Mouse (Mus musculus) limb, embryonic 12.5 days (tissue): ENCODE results near the gene Hmga1. TPM values are rescaled to one million over a fixed set of nuclear protein-coding genes. Genes with fewer than 3 reads are reported as not detected.
A peak's percentile ranks its signal among the peaks of the same experiment; 100 is the strongest.

Experiments used
- ATAC-seq: fragments of 200-750 bp; cut with Nextera tagmentation; 2 replicates; pipeline ENCODE4 v1.8.0; 2017; ENCODE audit warnings: low read depth, moderate TSS enrichment; ENCODE audit not compliant: insufficient number of reproducible peaks, insufficient read depth, low FRiP score, low TSS enrichment
- H3K27ac ChIP-seq: fragments of 300-500 bp; sonication (generic); 2 replicates; pipeline ENCODE4 v1.5.1; 2016; ENCODE audit warnings: mild to moderate bottlenecking, moderate library complexity
- H3K27me3 ChIP-seq: fragments of 300-500 bp; sonication (generic); 2 replicates; pipeline ENCODE4 v1.6.1; 2016; ENCODE audit warnings: mild to moderate bottlenecking, moderate library complexity
- H3K36me3 ChIP-seq: fragments of 300-500 bp; sonication (generic); 2 replicates; pipeline ENCODE4 v1.6.1; 2016; ENCODE audit warnings: mild to moderate bottlenecking, moderate library complexity
- H3K4me1 ChIP-seq: fragments of 300-500 bp; sonication (generic); replicated peaks from 2 replicates; pipeline ENCODE4 v1.6.1; 2016
- H3K4me2 ChIP-seq: fragments of 300-500 bp; sonication (generic); 2 replicates; pipeline ENCODE4 v1.6.1; 2016; ENCODE audit warnings: mild to moderate bottlenecking, moderate library complexity
- H3K4me3 ChIP-seq: fragments of 300-500 bp; sonication (generic); replicated peaks from 2 replicates; pipeline ENCODE4 v1.5.1; 2016; ENCODE audit warnings: mild to moderate bottlenecking
- H3K9ac ChIP-seq: fragments of 300-500 bp; sonication (generic); replicated peaks from 2 replicates; pipeline ENCODE4 v1.6.1; 2016; ENCODE audit warnings: mild to moderate bottlenecking, moderate library complexity
- H3K9me3 ChIP-seq: fragments of 300-500 bp; sonication (generic); 2 replicates; pipeline ENCODE4 v1.6.1; 2016; ENCODE audit warnings: mild to moderate bottlenecking, moderate library complexity
- WGBS: fragments of 180-500 bp; shearing (Covaris S2); methylation state at CpG from one replicate; pipeline ENCODE4 v1.1.7; 2016; 5-methylcytosine and 5-hydroxymethylcytosine counted together
- polyA plus RNA-seq: library from polyadenylated mRNA; unstranded; fragments of >200 nt; fragmentation: Nextera tagmentation; extraction: Ambion mirVana; gene quantifications from 2 replicates; pipeline ENCODE4 v1.2.1, GENCODE M21; 2016

Gene Hmga1
- 324 and 334 TPM in 2 replicates for polyA plus RNA-seq

- H3K27me3 ChIP-seq, result no peaks in the 10 kb centered on the region
- peak; percentile 58 for ATAC-seq
- peaks cover 16% of the 10 kb centered on the region for H3K36me3 ChIP-seq
- H3K9me3 ChIP-seq, result no peaks in the 10 kb centered on the region
- H3K27ac ChIP-seq, result peak within 1 kb of the TSS; percentile 99
- peak within 1 kb of the TSS; percentile 92 for H3K4me3 ChIP-seq
- WGBS, result under 1% methylated on average over 79 of the region's 79 CpGs
- peaks cover 54% of the 10 kb centered on the region for H3K4me1 ChIP-seq
- H3K9ac ChIP-seq, result peak within 1 kb of the TSS; percentile 96
- H3K4me2 ChIP-seq, result peak within 1 kb of the TSS; percentile 91
These were observed at the start of gene Hmga1 for GRCm38 (mm10) chr17:27556315-27557011. Hmga1 (plus strand) TSS chr17:27556497.

GRCm38 (mm10) chr17:27506871-27507590 is 49.3 kb upstream of the Hmga1 start:
- H3K4me3 ChIP-seq, result no peak overlapping the region

GRCm38 (mm10) chr17:27507591-27507945 is 48.7 kb upstream of the Hmga1 start:
- no peaks in the 10 kb centered on the region for H3K36me3 ChIP-seq
- peaks cover 32% of the 10 kb centered on the region for H3K4me1 ChIP-seq
- H3K9me3 ChIP-seq, result no peaks in the 10 kb centered on the region
- no peak overlapping the region for H3K4me3 ChIP-seq
- H3K9ac ChIP-seq, result no peak overlapping the region
- peaks cover 87% of the 10 kb centered on the region for H3K27me3 ChIP-seq
- no peak overlapping the region for H3K27ac ChIP-seq
- 86% methylated on average over 7 of the region's 7 CpGs for WGBS
- H3K4me2 ChIP-seq, result no peak overlapping the region
- no peak for ATAC-seq

More at GRCm38 (mm10) chr17:27506871-27507590, 49.3 kb upstream of the Hmga1 start:
- Histone ChIP-seq H3K9me3 (no peaks in the 10 kb centered on the region), H3K4me1 (peaks cover 30% of the 10 kb centered on the region), H3K4me2 (no peak overlapping the region), H3K27ac (no peak overlapping the region), H3K9ac (no peak overlapping the region), H3K36me3 (no peaks in the 10 kb centered on the region), H3K27me3 (peaks cover 87% of the 10 kb centered on the region)
- ATAC-seq, result no peak
- WGBS, result 88% methylated on average over 7 of the region's 7 CpGs

- no peaks in the 10 kb centered on the region for H3K9me3 ChIP-seq
- H3K27me3 ChIP-seq, result peaks cover 87% of the 10 kb centered on the region
- peaks cover 35% of the 10 kb centered on the region for H3K4me1 ChIP-seq
- no peak overlapping the region for H3K4me3 ChIP-seq
- H3K27ac ChIP-seq, result no peak overlapping the region
- WGBS, result 71% methylated on average over 12 of the region's 12 CpGs
- H3K4me2 ChIP-seq, result no peak overlapping the region
- H3K36me3 ChIP-seq, result no peaks in the 10 kb centered on the region
- no peak for ATAC-seq
- no peak overlapping the region for H3K9ac ChIP-seq
These were observed 48.3 kb upstream of the Hmga1 start for GRCm38 (mm10) chr17:27508002-27508401.

- H3K27me3 ChIP-seq, result peaks cover 87% of the 10 kb centered on the region
- 64% methylated on average over 5 of the region's 5 CpGs for WGBS
- H3K36me3 ChIP-seq, result no peaks in the 10 kb centered on the region
- no peak overlapping the region for H3K9ac ChIP-seq
- ATAC-seq, result no peak
- H3K4me2 ChIP-seq, result no peak overlapping the region
- peaks cover 40% of the 10 kb centered on the region for H3K4me1 ChIP-seq
- no peaks in the 10 kb centered on the region for H3K9me3 ChIP-seq
- H3K27ac ChIP-seq, result no peak overlapping the region
- no peak overlapping the region for H3K4me3 ChIP-seq
These were observed 47.8 kb upstream of the Hmga1 start for GRCm38 (mm10) chr17:27508513-27508912.

- Histone ChIP-seq H3K36me3 (no peaks in the 10 kb centered on the region), H3K27ac (no peak overlapping the region), H3K9ac (no peak overlapping the region), H3K9me3 (no peaks in the 10 kb centered on the region), H3K27me3 (peaks cover 87% of the 10 kb centered on the region), H3K4me3 (no peak overlapping the region), H3K4me2 (no peak overlapping the region), H3K4me1 (peaks cover 46% of the 10 kb centered on the region)
- no peak for ATAC-seq
- 75% methylated on average over 5 of the region's 5 CpGs for WGBS
These were observed 47.2 kb upstream of the Hmga1 start for GRCm38 (mm10) chr17:27509056-27509455.

GRCm38 (mm10) chr17:27510258-27511124 is 45.8 kb upstream of the Hmga1 start:
- H3K4me3 ChIP-seq, result no peak overlapping the region
- 42% methylated on average over 9 of the region's 9 CpGs for WGBS
- no peaks in the 10 kb centered on the region for H3K36me3 ChIP-seq
- no peak overlapping the region for H3K4me2 ChIP-seq
- no peak for ATAC-seq
- H3K4me1 ChIP-seq, result peaks cover 38% of the 10 kb centered on the region
- H3K27ac ChIP-seq, result no peak overlapping the region
- no peaks in the 10 kb centered on the region for H3K9me3 ChIP-seq
- H3K9ac ChIP-seq, result no peak overlapping the region
- peaks cover 93% of the 10 kb centered on the region for H3K27me3 ChIP-seq

- H3K4me1 ChIP-seq, result peaks cover 30% of the 10 kb centered on the region
- no peaks in the 10 kb centered on the region for H3K36me3 ChIP-seq
- peaks cover 99% of the 10 kb centered on the region for H3K27me3 ChIP-seq
- WGBS, result 83% methylated on average over 7 of the region's 7 CpGs
- peak overlapping the region; percentile 64; the same call in 1 of the 2 replicates for H3K4me3 ChIP-seq
- H3K27ac ChIP-seq, result no peak overlapping the region
- H3K9me3 ChIP-seq, result no peaks in the 10 kb centered on the region
- H3K9ac ChIP-seq, result no peak overlapping the region
- H3K4me2 ChIP-seq, result peak overlapping the region; percentile 100; the same call in 1 of the 2 replicates
- ATAC-seq, result no peak
These were observed 45.1 kb upstream of the Hmga1 start for GRCm38 (mm10) chr17:27511125-27511735.

GRCm38 (mm10) chr17:27511865-27512618 is 44.3 kb upstream of the Hmga1 start:
- H3K27ac ChIP-seq, result no peak overlapping the region
- WGBS, result 1% methylated on average over 64 of the region's 64 CpGs
- H3K4me3 ChIP-seq, result peak overlapping the region; percentile 64
- peaks cover 27% of the 10 kb centered on the region for H3K4me1 ChIP-seq
- no peaks in the 10 kb centered on the region for H3K36me3 ChIP-seq
- H3K9me3 ChIP-seq, result no peaks in the 10 kb centered on the region
- peak overlapping the region; percentile 69 for H3K9ac ChIP-seq
- ATAC-seq, result no peak
- peaks cover 97% of the 10 kb centered on the region for H3K27me3 ChIP-seq
- peak overlapping the region; percentile 100 for H3K4me2 ChIP-seq

GRCm38 (mm10) chr17:27512619-27513161 is 43.6 kb upstream of the Hmga1 start:
- under 1% methylated on average over 54 of the region's 78 CpGs for WGBS
- Histone ChIP-seq H3K9me3 (no peaks in the 10 kb centered on the region), H3K27ac (no peak overlapping the region)

More at GRCm38 (mm10) chr17:27512619-27513161, 43.6 kb upstream of the Hmga1 start:
- peak overlapping the region; percentile 100 for H3K4me2 ChIP-seq
- H3K36me3 ChIP-seq, result no peaks in the 10 kb centered on the region
- no peak for ATAC-seq
- H3K4me3 ChIP-seq, result peak overlapping the region; percentile 64
- H3K27me3 ChIP-seq, result peaks cover 97% of the 10 kb centered on the region
- H3K9ac ChIP-seq, result peak overlapping the region; percentile 69
- peaks cover 27% of the 10 kb centered on the region for H3K4me1 ChIP-seq
